Mouse (Mus musculus) hindbrain, embryonic 13.5 days (tissue): Measurements from ENCODE around the gene Plau. TPM values are rescaled to one million over a fixed set of nuclear protein-coding genes. Genes with fewer than 3 reads are reported as not detected.

Experiments
- ATAC-seq: fragments of 200-750 bp; cut with Nextera tagmentation; 2 replicates; pipeline ENCODE4 v1.8.0; 2017; ENCODE audit warnings: moderate TSS enrichment; ENCODE audit not compliant: low FRiP score
- H3K27ac ChIP-seq: fragments of 300-500 bp; sonication (generic); 2 replicates; pipeline ENCODE4 v1.5.1; 2015; ENCODE audit warnings: inconsistent platforms, mild to moderate bottlenecking, moderate library complexity
- H3K27me3 ChIP-seq: fragments of 300-500 bp; sonication (generic); 2 replicates; pipeline ENCODE4 v1.6.1; 2015; ENCODE audit warnings: mild to moderate bottlenecking, inconsistent platforms
- H3K36me3 ChIP-seq: fragments of 300-500 bp; sonication (generic); 2 replicates; pipeline ENCODE4 v1.6.1; 2015; ENCODE audit warnings: mild to moderate bottlenecking, inconsistent platforms
- H3K4me1 ChIP-seq: fragments of 300-500 bp; sonication (generic); replicated peaks from 2 replicates; pipeline ENCODE4 v1.6.1; 2015; ENCODE audit warnings: inconsistent platforms
- H3K4me2 ChIP-seq: fragments of 300-500 bp; sonication (generic); 2 replicates; pipeline ENCODE4 v1.6.1; 2015; ENCODE audit warnings: inconsistent platforms, mild to moderate bottlenecking, moderate library complexity
- H3K4me3 ChIP-seq: fragments of 300-500 bp; sonication (generic); 2 replicates; pipeline ENCODE4 v1.5.1; 2015; ENCODE audit warnings: mild to moderate bottlenecking, inconsistent platforms
- H3K9ac ChIP-seq: fragments of 300-500 bp; sonication (generic); 2 replicates; pipeline ENCODE4 v1.6.1; 2015; ENCODE audit warnings: mild to moderate bottlenecking, inconsistent platforms
- H3K9me3 ChIP-seq: fragments of 300-500 bp; sonication (generic); 2 replicates; pipeline ENCODE4 v1.6.1; 2016; ENCODE audit warnings: inconsistent platforms
- WGBS: fragments of 180-500 bp; shearing (Covaris S2); methylation state at CpG from one replicate; pipeline ENCODE4 v1.1.7; 2015; 5-methylcytosine and 5-hydroxymethylcytosine counted together
- polyA plus RNA-seq: library from polyadenylated mRNA; unstranded; fragments of >200 nt; fragmentation: Nextera tagmentation; extraction: Ambion mirVana; gene quantifications from 2 replicates; pipeline ENCODE4 v1.2.1, GENCODE M21; 2015

Plau gene
- 0.40 and 0.45 TPM in 2 replicates for polyA plus RNA-seq

DNA sequence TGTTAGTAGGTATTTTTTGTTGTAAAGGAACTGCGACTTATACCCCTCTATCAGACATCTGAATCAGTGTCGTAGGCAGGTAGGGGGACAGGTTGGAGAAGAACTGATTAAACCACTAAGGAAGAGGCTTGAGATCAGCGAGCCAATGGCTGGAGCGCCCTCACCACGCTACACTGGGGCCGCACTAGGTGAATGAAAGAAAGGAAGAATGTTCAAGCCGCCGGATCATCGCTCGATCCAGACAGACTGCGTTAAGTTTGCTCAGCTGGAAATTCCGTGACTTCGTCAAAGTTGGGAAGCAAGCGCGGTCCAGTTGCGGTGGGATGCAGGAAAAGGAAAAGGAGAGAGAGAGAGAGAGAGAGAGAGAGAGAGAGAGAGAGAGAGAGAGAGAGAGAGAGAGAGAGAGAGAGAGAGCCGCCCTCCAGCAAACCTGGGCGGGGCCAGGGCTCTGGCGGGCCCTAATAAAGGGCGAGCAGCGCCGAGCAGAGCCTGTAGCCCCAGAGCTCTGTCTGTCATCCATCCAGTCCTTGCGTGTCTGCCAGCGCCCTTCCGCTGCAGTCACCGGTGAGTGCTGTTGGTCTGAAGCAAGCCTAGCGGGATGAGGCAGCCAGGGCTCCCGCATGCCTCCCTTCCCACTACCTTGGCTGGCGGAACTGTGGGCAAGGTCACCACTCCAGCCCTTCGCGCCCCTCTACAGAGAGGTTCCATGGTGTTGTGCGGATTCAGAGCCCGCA lies at the start of gene Plau:
Gene Plau, plus strand, starts transcription at position 490 of the 734 bp plus-strand sequence.
- Histone ChIP-seq H3K4me3 (peak within 1 kb of the TSS; percentile 52), H3K27ac (no peak within 1 kb of the TSS), H3K9me3 (no peaks in the 10 kb centered on the region), H3K4me2 (peak within 1 kb of the TSS; percentile 89), H3K9ac (peak within 1 kb of the TSS; percentile 79), H3K27me3 (peaks cover 10% of the 10 kb centered on the region), H3K36me3 (no peaks in the 10 kb centered on the region), H3K4me1 (peaks cover 15% of the 10 kb centered on the region)
- peak; percentile 85 for ATAC-seq
- WGBS = under 1% methylated on average over 31 of the region's 33 CpGs

GRCm38 (mm10) chr14:20788151-20788550 lies 48.3 kb upstream of the Plau start:
- no peak overlapping the region for H3K27ac ChIP-seq
- WGBS = 85% methylated on average over 3 of the region's 3 CpGs
- peaks cover 52% of the 10 kb centered on the region for H3K4me1 ChIP-seq

DNA sequence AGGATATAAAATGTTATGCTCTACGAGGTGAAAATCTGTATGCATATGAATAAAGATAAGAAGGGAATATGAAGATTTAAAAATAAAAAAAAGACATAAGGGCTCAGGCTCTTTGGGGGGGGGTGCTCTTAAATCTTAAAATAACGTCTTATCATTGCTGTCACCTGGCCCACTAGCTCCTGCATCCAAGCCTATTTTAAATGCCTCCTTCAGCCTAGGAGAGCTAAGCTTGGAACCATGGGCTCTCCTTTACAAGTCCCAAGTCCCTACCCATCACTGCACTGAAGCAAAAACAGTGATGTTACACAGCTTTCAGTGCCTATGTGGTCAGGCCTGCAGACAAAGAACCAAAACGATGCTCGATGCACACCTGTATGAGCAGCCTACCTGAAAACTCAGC lies 46.9 kb upstream of the Plau start:
- no peak overlapping the region for H3K4me3 ChIP-seq
- no peak for ATAC-seq
- H3K36me3 ChIP-seq = peaks cover 61% of the 10 kb centered on the region
- no peak overlapping the region for H3K9ac ChIP-seq
- no peak overlapping the region for H3K27ac ChIP-seq
- H3K9me3 ChIP-seq = no peaks in the 10 kb centered on the region
- H3K27me3 ChIP-seq = no peaks in the 10 kb centered on the region
- H3K4me1 ChIP-seq = peaks cover 57% of the 10 kb centered on the region
- WGBS = 92% methylated on average over 4 of the region's 4 CpGs
- H3K4me2 ChIP-seq = no peak overlapping the region

More at GRCm38 (mm10) chr14:20788151-20788550, 48.3 kb upstream of the Plau start:
- Histone ChIP-seq H3K4me2 (no peak overlapping the region), H3K27me3 (no peaks in the 10 kb centered on the region), H3K9me3 (no peaks in the 10 kb centered on the region), H3K36me3 (peaks cover 75% of the 10 kb centered on the region), H3K9ac (0 out of 2 replicates have a peak overlapping the region, but pooled peaks have one; percentile 3), H3K4me3 (no peak overlapping the region)
- ATAC-seq = no peak

GRCm38 (mm10) chr14:20790445-20790844 lies 46.0 kb upstream of the Plau start:
- 94% methylated on average over 5 of the region's 5 CpGs for WGBS
- no peak overlapping the region for H3K4me2 ChIP-seq

GRCm38 (mm10) chr14:20790996-20791395 lies 45.5 kb upstream of the Plau start:
- no peaks in the 10 kb centered on the region for H3K27me3 ChIP-seq
- ATAC-seq = no peak
- no peak overlapping the region for H3K4me2 ChIP-seq
- no peaks in the 10 kb centered on the region for H3K9me3 ChIP-seq
- WGBS = 94% methylated on average over 6 of the region's 6 CpGs
- H3K4me1 ChIP-seq = peaks cover 66% of the 10 kb centered on the region
- H3K4me3 ChIP-seq = no peak overlapping the region
- peaks cover 47% of the 10 kb centered on the region for H3K36me3 ChIP-seq
- H3K9ac ChIP-seq = peak overlapping the region; percentile 16; the same call in 1 of the 2 replicates
- H3K27ac ChIP-seq = no peak overlapping the region

More at GRCm38 (mm10) chr14:20790445-20790844, 46.0 kb upstream of the Plau start:
- H3K27ac ChIP-seq = no peak overlapping the region
- H3K4me1 ChIP-seq = peaks cover 63% of the 10 kb centered on the region
- H3K27me3 ChIP-seq = no peaks in the 10 kb centered on the region
- ATAC-seq = no peak
- peaks cover 52% of the 10 kb centered on the region for H3K36me3 ChIP-seq
- H3K9me3 ChIP-seq = no peaks in the 10 kb centered on the region
- H3K4me3 ChIP-seq = no peak overlapping the region
- peak overlapping the region; percentile 16; the same call in 1 of the 2 replicates for H3K9ac ChIP-seq

- peaks cover 43% of the 10 kb centered on the region for H3K36me3 ChIP-seq
- no peak for ATAC-seq
- H3K27ac ChIP-seq = no peak overlapping the region
- H3K9me3 ChIP-seq = no peaks in the 10 kb centered on the region
- H3K4me2 ChIP-seq = peak overlapping the region; percentile 74
- H3K4me1 ChIP-seq = peaks cover 66% of the 10 kb centered on the region
- 74% methylated on average over 16 of the region's 16 CpGs for WGBS
- H3K4me3 ChIP-seq = peak overlapping the region; percentile 84; the same call in 1 of the 2 replicates
- H3K9ac ChIP-seq = peak overlapping the region; percentile 88; the same call in 1 of the 2 replicates
- H3K27me3 ChIP-seq = no peaks in the 10 kb centered on the region
Observed at GRCm38 (mm10) chr14:20791511-20792242, 44.8 kb upstream of the Plau start.

DNA sequence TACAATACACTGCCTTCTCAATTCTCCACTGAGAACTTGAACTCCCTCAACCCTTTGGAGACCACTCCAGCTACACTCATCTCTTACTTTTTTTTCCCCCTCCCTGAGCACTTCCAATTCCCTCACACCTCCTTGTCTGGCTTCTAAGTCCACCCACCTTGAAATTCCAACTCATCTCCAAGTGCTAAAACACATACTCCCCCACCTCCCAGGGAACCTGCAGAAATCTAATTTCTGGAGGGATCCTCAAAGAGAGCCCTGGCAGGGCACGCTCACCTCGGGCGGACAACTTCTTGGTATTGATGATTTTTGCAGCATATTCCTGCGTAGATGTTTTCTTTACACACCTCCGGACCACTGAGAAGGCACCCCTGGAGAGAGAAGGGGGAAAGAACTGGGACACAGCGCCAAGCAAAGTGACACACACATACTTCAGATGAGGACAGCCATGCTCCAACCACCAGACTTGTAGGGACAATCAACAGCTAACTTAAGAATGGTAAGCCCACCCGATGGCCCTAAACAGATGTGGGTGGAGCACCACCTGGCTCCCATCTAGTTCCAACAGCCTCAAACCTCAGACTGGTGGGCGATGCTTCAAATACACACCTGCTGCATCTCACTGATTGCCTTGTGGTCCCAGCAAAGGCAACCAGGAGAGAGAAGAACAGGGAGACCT lies 44.1 kb upstream of the Plau start:
- H3K36me3 ChIP-seq = peaks cover 37% of the 10 kb centered on the region
- H3K4me3 ChIP-seq = peak overlapping the region; percentile 84
- peak overlapping the region; percentile 74 for H3K4me2 ChIP-seq
- 75% methylated on average over 8 of the region's 8 CpGs for WGBS
- peak overlapping the region; percentile 88 for H3K9ac ChIP-seq
- peak overlapping the region; percentile 87 for H3K27ac ChIP-seq
- no peak for ATAC-seq
- no peaks in the 10 kb centered on the region for H3K9me3 ChIP-seq
- peaks cover 65% of the 10 kb centered on the region for H3K4me1 ChIP-seq
- H3K27me3 ChIP-seq = no peaks in the 10 kb centered on the region

- Histone ChIP-seq H3K4me1 (peaks cover 61% of the 10 kb centered on the region), H3K9me3 (no peaks in the 10 kb centered on the region), H3K27me3 (no peaks in the 10 kb centered on the region), H3K36me3 (peaks cover 34% of the 10 kb centered on the region), H3K27ac (peak overlapping the region; percentile 87), H3K9ac (peak overlapping the region; percentile 88), H3K4me3 (peak overlapping the region; percentile 84), H3K4me2 (peak overlapping the region; percentile 74)
- ATAC-seq = peak; percentile 73
- WGBS = 1% methylated on average over 49 of the region's 57 CpGs
Observed at GRCm38 (mm10) chr14:20792922-20793757, 43.3 kb upstream of the Plau start.

DNA sequence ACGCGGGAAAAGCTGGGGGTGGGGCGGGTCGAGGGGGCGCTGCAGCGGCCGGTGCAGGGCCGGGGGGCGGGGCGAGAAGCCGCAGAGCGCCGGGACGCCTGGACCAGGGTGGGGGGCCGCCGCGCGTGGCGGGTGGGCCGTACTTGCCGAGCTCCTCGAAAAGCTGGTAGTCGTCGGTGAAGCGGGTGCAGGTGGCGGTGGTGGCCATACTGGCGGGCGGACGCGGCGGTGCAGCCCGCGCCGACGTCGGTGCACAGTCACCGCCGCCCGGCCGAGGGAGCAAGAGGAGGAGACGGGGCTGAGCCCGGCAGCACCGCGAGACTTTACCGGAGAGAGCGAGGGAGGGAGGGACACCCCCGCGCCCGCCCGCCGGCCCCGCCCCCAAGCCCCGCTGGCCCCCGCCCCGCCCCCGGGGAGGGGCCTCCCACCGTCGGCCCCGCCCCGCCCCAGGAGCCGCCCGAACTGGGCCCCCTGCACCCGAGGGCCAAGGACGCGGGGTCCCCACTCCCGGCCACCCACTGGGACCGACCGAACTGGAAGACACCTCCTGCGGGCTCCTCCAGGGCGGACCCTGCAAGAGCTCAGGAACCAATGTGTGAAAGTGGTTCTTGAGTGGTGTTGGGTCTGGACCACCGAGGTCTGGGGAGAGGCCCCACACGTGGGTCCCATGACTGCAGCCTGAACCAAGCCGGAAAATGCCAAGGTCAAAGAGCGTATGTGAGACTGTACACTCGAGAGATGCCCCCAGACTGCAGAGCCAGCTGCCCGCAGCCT lies 42.5 kb upstream of the Plau start, which contains the start of gene Camk2g:
Gene Camk2g, minus strand, starts transcription at position 331 of the 774 bp plus-strand sequence.
- Histone ChIP-seq H3K36me3 (peaks cover 25% of the 10 kb centered on the region), H3K27me3 (no peaks in the 10 kb centered on the region), H3K9ac (peak within 1 kb of the TSS; percentile 88), H3K9me3 (no peaks in the 10 kb centered on the region), H3K4me1 (peaks cover 61% of the 10 kb centered on the region), H3K4me3 (peak within 1 kb of the TSS; percentile 84), H3K27ac (peak within 1 kb of the TSS; percentile 87), H3K4me2 (peak within 1 kb of the TSS; percentile 74)
- ATAC-seq = peak; percentile 90
- WGBS = under 1% methylated on average over 50 of the region's 76 CpGs

- ATAC-seq = no peak
- Histone ChIP-seq H3K4me1 (peaks cover 61% of the 10 kb centered on the region), H3K4me2 (peak overlapping the region; percentile 74), H3K9me3 (no peaks in the 10 kb centered on the region), H3K4me3 (peak overlapping the region; percentile 84), H3K27me3 (no peaks in the 10 kb centered on the region), H3K36me3 (peaks cover 21% of the 10 kb centered on the region), H3K9ac (peak overlapping the region; percentile 88), H3K27ac (0 out of 2 replicates have a peak overlapping the region, but pooled peaks have one; percentile 87)
- WGBS = 10% methylated on average over 9 of the region's 9 CpGs
Observed at GRCm38 (mm10) chr14:20794589-20794988, 41.9 kb upstream of the Plau start.
